Mouse (Mus musculus) stomach, postnatal 0 days (tissue): ENCODE data around the gene Dnajc11. TPM values are rescaled to one million over a fixed set of nuclear protein-coding genes. Genes with fewer than 3 reads are reported as not detected.

Source experiments
- ATAC-seq: fragments of 200-750 bp; cut with Nextera tagmentation; 2 replicates; pipeline ENCODE4 v1.8.0; 2017; ENCODE audit not compliant: low FRiP score, low TSS enrichment
- DNase-seq: peaks from one replicate; pipeline ENCODE4 v3.0.0-alpha.2; 2016; ENCODE audit warnings: low spot score
- H3K27ac ChIP-seq: fragments of 300-500 bp; sonication (generic); replicated peaks from 2 replicates; pipeline ENCODE4 v1.5.1; 2014; ENCODE audit warnings: mild to moderate bottlenecking, control low read depth
- H3K27me3 ChIP-seq: fragments of 300-500 bp; sonication (generic); 2 replicates; pipeline ENCODE4 v1.6.1; 2014; ENCODE audit warnings: low read length; ENCODE audit not compliant: control insufficient read depth, insufficient read depth
- H3K36me3 ChIP-seq: fragments of 300-500 bp; sonication (generic); 2 replicates; pipeline ENCODE4 v1.6.1; 2014; ENCODE audit warnings: low read length, mixed read lengths; ENCODE audit not compliant: control insufficient read depth, insufficient read depth
- H3K4me1 ChIP-seq: fragments of 300-500 bp; sonication (generic); replicated peaks from 2 replicates; pipeline ENCODE4 v1.6.1; 2014; ENCODE audit warnings: antibody characterized with exemption; ENCODE audit not compliant: control insufficient read depth, insufficient read depth
- H3K4me2 ChIP-seq: fragments of 300-500 bp; sonication (generic); replicated peaks from 2 replicates; pipeline ENCODE4 v1.6.1; 2014; ENCODE audit warnings: low read depth, mild to moderate bottlenecking, control low read depth, moderate library complexity
- H3K4me3 ChIP-seq: fragments of 300-500 bp; sonication (generic); 2 replicates; pipeline ENCODE4 v1.5.1; 2014; ENCODE audit warnings: low read depth, low read length, control low read depth
- H3K9ac ChIP-seq: fragments of 300-500 bp; sonication (generic); 2 replicates; pipeline ENCODE4 v1.6.1; 2014; ENCODE audit warnings: mild to moderate bottlenecking, low read length, control low read depth, mixed read lengths
- H3K9me3 ChIP-seq: fragments of 300-500 bp; sonication (generic); 2 replicates; pipeline ENCODE4 v1.6.1; 2016; ENCODE audit warnings: low read length; ENCODE audit not compliant: control insufficient read depth
- CTCF ChIP-seq: IDR thresholded peaks from 2 replicates; pipeline ENCODE4 v1.5.1; 2016; ENCODE audit warnings: antibody characterized with exemption, low read depth, mild to moderate bottlenecking, moderate library complexity
- EP300 ChIP-seq: optimal IDR thresholded peaks from 2 replicates; pipeline ENCODE3; 2016; ENCODE audit warnings: antibody characterized with exemption
- WGBS: fragments of 180-500 bp; shearing (Covaris S2); extraction: QIAGEN DNeasy Blood & Tissue Kit; methylation state at CpG from one replicate; pipeline ENCODE4 v1.1.7; 2014; 5-methylcytosine and 5-hydroxymethylcytosine counted together
- polyA plus RNA-seq: library from polyadenylated mRNA; unstranded; fragments of >200 nt; fragmentation: Nextera tagmentation; extraction: Ambion mirVana; gene quantifications from 2 replicates; pipeline ENCODE4 v1.2.1, GENCODE M21; 2015

Gene Dnajc11
- polyA plus RNA-seq, 1 experiment from 2014 or later = 33.0 TPM

GRCm38 (mm10) chr4:152007481-152008147 is 74.1 kb downstream of the Dnajc11 start:
- H3K36me3 ChIP-seq = no peaks in the 10 kb centered on the region; the same call in 1 of the 2 replicates
- H3K9me3 ChIP-seq = no peaks in the 10 kb centered on the region
- DNase-seq (peak; percentile 70), ATAC-seq (peak; percentile 48)
- H3K4me2 ChIP-seq = peak overlapping the region; percentile 97
- 6% methylated on average over 8 of the region's 8 CpGs for WGBS
- H3K4me1 ChIP-seq = 0 out of 2 replicates have a peak, but pooled peaks cover 4% of the 10 kb centered on the region
- H3K9ac ChIP-seq = peak overlapping the region; percentile 86
- H3K27ac ChIP-seq = peak overlapping the region; percentile 98
- H3K27me3 ChIP-seq = no peaks in the 10 kb centered on the region
- TF ChIP-seq EP300 (no peak), CTCF (no peak)
- H3K4me3 ChIP-seq = peak overlapping the region; percentile 79

DNA sequence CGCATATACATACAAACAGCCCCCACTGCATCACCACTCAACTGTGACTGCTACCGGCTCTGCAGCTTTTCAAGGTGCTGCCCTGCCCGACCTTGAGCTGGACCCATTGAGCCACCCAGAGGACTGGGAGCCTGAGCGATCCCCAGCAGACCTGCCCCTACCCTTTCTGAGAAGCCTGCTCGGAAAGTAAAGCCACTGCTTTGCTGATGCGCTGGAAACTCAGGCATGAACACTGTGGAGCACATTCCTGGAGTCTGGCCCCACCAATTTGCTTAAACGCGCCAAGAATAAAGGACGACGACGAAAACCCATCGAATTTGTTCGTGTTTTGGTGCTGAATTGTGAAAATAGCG is 74.6 kb downstream of the Dnajc11 start:
- H3K27ac ChIP-seq = peak overlapping the region; percentile 98
- H3K36me3 ChIP-seq = no peaks in the 10 kb centered on the region; the same call in 1 of the 2 replicates
- peak overlapping the region; percentile 86 for H3K9ac ChIP-seq
- H3K4me1 ChIP-seq = 0 out of 2 replicates have a peak, but pooled peaks cover 4% of the 10 kb centered on the region
- TF ChIP-seq CTCF (no peak), EP300 (no peak)
- 1% methylated on average over 14 of the region's 14 CpGs for WGBS
- no peaks in the 10 kb centered on the region for H3K9me3 ChIP-seq
- DNase-seq (peak; percentile 45), ATAC-seq (0 out of 2 replicates have a peak, but pooled peaks have one; percentile 1)
- peak overlapping the region; percentile 97 for H3K4me2 ChIP-seq
- H3K4me3 ChIP-seq = peak overlapping the region; percentile 79
- H3K27me3 ChIP-seq = no peaks in the 10 kb centered on the region

GRCm38 (mm10) chr4:152008622-152009075 is 75.2 kb downstream of the Dnajc11 start, which contains the start of gene Klhl21:
Klhl21 (plus strand) TSS chr4:152008803.
- Histone ChIP-seq H3K27ac (peak within 1 kb of the TSS; percentile 98), H3K4me2 (peak within 1 kb of the TSS; percentile 97), H3K4me1 (0 out of 2 replicates have a peak, but pooled peaks cover 4% of the 10 kb centered on the region), H3K4me3 (peak within 1 kb of the TSS; percentile 79), H3K36me3 (no peaks in the 10 kb centered on the region; the same call in 1 of the 2 replicates), H3K9ac (peak within 1 kb of the TSS; percentile 86), H3K9me3 (no peaks in the 10 kb centered on the region), H3K27me3 (no peaks in the 10 kb centered on the region)
- 0% methylated on average over 29 of the region's 45 CpGs for WGBS
- peak; percentile 88 for ATAC-seq
- peak; percentile 84 for TF ChIP-seq EP300
- TF ChIP-seq CTCF = no peak; the same call in 1 of the 2 replicates
- peak; percentile 97 for DNase-seq

GRCm38 (mm10) chr4:152009076-152010051 is 75.9 kb downstream of the Dnajc11 start:
- Histone ChIP-seq H3K4me3 (peak overlapping the region; percentile 79), H3K27me3 (no peaks in the 10 kb centered on the region), H3K4me1 (0 out of 2 replicates have a peak, but pooled peaks cover 4% of the 10 kb centered on the region), H3K36me3 (peaks cover 4% of the 10 kb centered on the region; the same call in 1 of the 2 replicates), H3K9me3 (no peaks in the 10 kb centered on the region), H3K4me2 (peak overlapping the region; percentile 97), H3K9ac (peak overlapping the region; percentile 86), H3K27ac (peak overlapping the region; percentile 98)
- TF ChIP-seq CTCF (no peak), EP300 (no peak)
- DNase-seq (peak; percentile 74), ATAC-seq (peak; percentile 58)
- under 1% methylated on average over 106 of the region's 115 CpGs for WGBS

DNA sequence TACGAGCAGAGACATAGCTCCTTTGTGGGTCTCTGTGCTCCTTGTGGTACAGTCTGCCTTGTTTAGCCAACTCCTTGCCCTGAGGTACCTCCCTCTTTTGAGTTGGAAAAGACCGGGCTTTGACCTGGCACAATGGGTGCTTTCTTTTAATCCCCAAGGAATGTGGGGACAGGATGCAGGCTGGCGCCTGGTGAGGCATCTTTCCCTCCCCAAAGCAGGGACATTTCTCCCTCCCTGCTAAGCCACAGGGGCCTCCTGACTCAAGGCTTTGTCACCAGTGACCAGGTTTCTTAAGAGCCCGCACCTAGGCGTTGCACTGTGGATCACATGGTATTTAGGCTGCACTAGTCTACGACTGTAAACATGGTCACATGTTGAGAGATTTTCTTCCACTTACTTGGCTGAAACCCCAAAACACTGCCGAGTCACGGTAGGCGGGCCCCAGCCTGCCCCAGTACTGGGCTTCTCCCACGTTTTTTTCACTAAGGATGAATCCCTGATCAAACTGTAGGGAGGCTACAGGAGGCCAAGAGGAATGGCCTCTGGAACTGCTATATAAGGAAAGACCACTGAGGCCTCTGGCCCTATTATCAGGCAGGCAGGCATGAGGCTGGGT is 76.7 kb downstream of the Dnajc11 start:
- Histone ChIP-seq H3K27ac (peak overlapping the region; percentile 98), H3K27me3 (no peaks in the 10 kb centered on the region), H3K9ac (peak overlapping the region; percentile 86), H3K4me1 (0 out of 2 replicates have a peak, but pooled peaks cover 4% of the 10 kb centered on the region), H3K36me3 (peaks cover 4% of the 10 kb centered on the region; the same call in 1 of the 2 replicates), H3K4me3 (peak overlapping the region; percentile 79), H3K9me3 (no peaks in the 10 kb centered on the region), H3K4me2 (peak overlapping the region; percentile 97)
- ATAC-seq = peak; percentile 69
- no peak for TF ChIP-seq CTCF
- no peak for TF ChIP-seq EP300
- DNase-seq = peak; percentile 79
- WGBS = 1% methylated on average over 10 of the region's 10 CpGs
